Mouse (Mus musculus) ovary, postnatal 36 days (tissue): ENCODE measurements at regions not wholly inside any gene's neighbourhood (a gene's known extent, or its start where the extent isn't known, plus 50 kb on each side); places are given as distances from the start of the nearest gene placed in this dataset.

Experiments
- DNase-seq: peaks from one replicate; pipeline ENCODE4 v3.0.0; 2022; ENCODE audit warnings: low spot score, mixed read lengths

GRCm38 (mm10) chr13:78717686-78718431 is 518.3 kb upstream of the Nr2f1 start:
- no peak for DNase-seq

- DNase-seq: no peak
Measured at GRCm38 (mm10) chr13:78717159-78717558, 517.6 kb upstream of the Nr2f1 start.

- no peak for DNase-seq
Measured at GRCm38 (mm10) chr13:78704693-78705092, 505.1 kb upstream of the Nr2f1 start.

GRCm38 (mm10) chr13:78697814-78698519 is 498.4 kb upstream of the Nr2f1 start:
- no peak for DNase-seq

- no peak for DNase-seq
Measured at GRCm38 (mm10) chr13:78679255-78679895, 479.8 kb upstream of the Nr2f1 start.

GRCm38 (mm10) chr13:78678241-78678640 is 478.7 kb upstream of the Nr2f1 start:
- no peak for DNase-seq

- no peak for DNase-seq
Measured at GRCm38 (mm10) chr13:78658285-78658684, 458.7 kb upstream of the Nr2f1 start.

GRCm38 (mm10) chr13:78656766-78657165 is 457.2 kb upstream of the Nr2f1 start:
- DNase-seq: no peak

- no peak for DNase-seq
Measured at GRCm38 (mm10) chr13:78656196-78656595, 456.6 kb upstream of the Nr2f1 start.

- no peak for DNase-seq
Measured at GRCm38 (mm10) chr13:78650824-78651223, 451.3 kb upstream of the Nr2f1 start.

- DNase-seq: no peak
Measured at GRCm38 (mm10) chr13:78644556-78644955, 445.0 kb upstream of the Nr2f1 start.

GRCm38 (mm10) chr13:78643023-78643422 is 443.5 kb upstream of the Nr2f1 start:
- DNase-seq: no peak

- DNase-seq: no peak
Measured at GRCm38 (mm10) chr13:78642443-78642729, 442.8 kb upstream of the Nr2f1 start.

- DNase-seq: no peak
Measured at GRCm38 (mm10) chr13:78641687-78642442, 442.3 kb upstream of the Nr2f1 start.

- DNase-seq: no peak
Measured at GRCm38 (mm10) chr13:78640340-78640739, 440.8 kb upstream of the Nr2f1 start.

GRCm38 (mm10) chr13:78638462-78638861 is 438.9 kb upstream of the Nr2f1 start:
- no peak for DNase-seq

GRCm38 (mm10) chr13:78631609-78632008 is 432.1 kb upstream of the Nr2f1 start:
- no peak for DNase-seq

- no peak for DNase-seq
Measured at GRCm38 (mm10) chr13:78629041-78629727, 429.6 kb upstream of the Nr2f1 start.

- DNase-seq: no peak
Measured at GRCm38 (mm10) chr13:78623652-78624051, 424.1 kb upstream of the Nr2f1 start.

- no peak for DNase-seq
Measured at GRCm38 (mm10) chr13:78602861-78603211, 403.3 kb upstream of the Nr2f1 start.

- no peak for DNase-seq
Measured at GRCm38 (mm10) chr13:78602211-78602860, 402.8 kb upstream of the Nr2f1 start.
